Mouse (Mus musculus): Measurements from ENCODE around the gene Arcn1. TPM values are rescaled to one million over a fixed set of nuclear protein-coding genes. Genes with fewer than 3 reads are reported as not detected.

The Arcn1 gene
- polyA plus RNA-seq, 1 experiment from 2014 or later: 135 TPM

DNA sequence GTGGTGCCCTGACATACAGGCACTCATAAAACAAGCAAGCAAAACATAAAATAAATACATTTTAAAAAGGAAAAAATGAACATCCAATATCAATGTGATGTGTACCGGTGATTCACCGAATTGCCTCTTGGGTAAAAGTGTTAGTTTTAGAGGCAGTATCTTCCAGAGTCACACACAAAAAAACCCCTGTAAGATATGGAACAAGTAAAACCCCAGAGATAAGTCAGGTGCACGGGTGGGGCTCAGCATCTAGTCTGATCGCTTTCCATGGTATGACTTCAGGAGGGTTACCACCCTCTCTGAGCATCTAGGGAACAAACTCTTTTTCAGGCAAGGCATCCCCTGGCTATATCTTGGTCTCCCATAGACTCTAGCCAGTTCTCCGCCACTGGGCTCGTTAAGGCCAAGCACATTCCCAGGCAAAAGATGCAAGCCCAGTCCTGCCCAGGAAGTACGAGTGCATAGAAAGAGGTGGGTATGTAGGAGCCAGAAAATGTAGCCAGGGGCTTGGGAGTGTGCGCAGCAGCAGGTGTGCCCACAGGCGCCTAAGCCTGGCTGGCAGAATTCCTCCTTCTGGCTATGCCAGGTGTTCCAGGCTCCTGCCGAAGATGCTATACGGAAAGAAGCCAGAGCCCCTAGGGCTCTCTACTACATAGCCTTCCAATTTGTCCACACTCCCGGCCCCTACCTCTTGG lies 48.6 kb downstream of the Arcn1 start:
- peaks cover 22% of the 10 kb centered on the region; the same call in 1 of the 2 replicates for H3K36me3 ChIP-seq (ENCODE audit: insufficient read depth, low read length)
- no peak for ATAC-seq (replicated peaks; ENCODE audit: low FRiP score, low read depth)
- peaks cover 16% of the 10 kb centered on the region for H3K4me1 ChIP-seq (replicated peaks; ENCODE audit: insufficient read depth, low read length)
- no peak overlapping the region for H3K4me2 ChIP-seq (ENCODE audit: low read length)
- 87% methylated on average over 12 of the region's 12 CpGs for WGBS
- H3K9ac ChIP-seq (ENCODE audit: low read depth, low read length): no peak overlapping the region
- H3K4me3 ChIP-seq (replicated peaks; ENCODE audit: low read depth, low read length): no peak overlapping the region
- DNase-seq (ENCODE audit: low spot score): no peak
- TF ChIP-seq CTCF (IDR thresholded peaks at IDR 0.05; ENCODE audit: low read depth): no peak
- no peaks in the 10 kb centered on the region for H3K27me3 ChIP-seq (ENCODE audit: insufficient read depth, low read length)
- H3K27ac ChIP-seq: no peak overlapping the region
- no peaks in the 10 kb centered on the region for H3K9me3 ChIP-seq (replicated peaks; ENCODE audit: low read length)

DNA sequence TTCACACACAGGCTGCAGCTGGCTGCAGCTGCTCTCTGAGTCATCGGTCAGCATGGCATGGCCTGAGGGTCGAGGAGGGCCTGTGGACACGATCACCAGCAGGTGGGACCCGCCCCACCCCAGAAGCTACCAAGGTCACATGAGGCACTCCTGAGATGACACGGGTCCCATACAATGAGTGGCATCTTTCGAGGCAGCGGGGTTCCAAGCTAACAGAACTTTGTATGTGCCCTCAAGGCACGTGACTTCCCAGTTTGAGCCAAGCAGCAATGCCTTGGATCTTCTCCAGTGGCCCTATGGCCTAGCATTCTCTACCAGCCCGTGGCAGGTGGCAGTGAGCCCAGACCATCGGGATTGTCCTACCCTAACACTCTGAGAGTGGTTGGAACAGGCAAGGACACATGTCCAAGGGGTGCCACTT lies 49.8 kb downstream of the Arcn1 start:
- Histone ChIP-seq H3K36me3 (ENCODE audit: insufficient read depth, low read length) (peaks cover 29% of the 10 kb centered on the region; the same call in 1 of the 2 replicates), H3K4me1 (replicated peaks; ENCODE audit: insufficient read depth, low read length) (peaks cover 16% of the 10 kb centered on the region; the same call in 1 of the 2 replicates), H3K27ac (no peak overlapping the region), H3K9ac (ENCODE audit: low read depth, low read length) (no peak overlapping the region), H3K9me3 (replicated peaks; ENCODE audit: low read length) (no peaks in the 10 kb centered on the region), H3K4me2 (ENCODE audit: low read length) (no peak overlapping the region), H3K27me3 (ENCODE audit: insufficient read depth, low read length) (no peaks in the 10 kb centered on the region), H3K4me3 (replicated peaks; ENCODE audit: low read depth, low read length) (no peak overlapping the region)
- DNase-seq (ENCODE audit: low spot score): no peak
- no peak for ATAC-seq (replicated peaks; ENCODE audit: low FRiP score, low read depth)
- WGBS: 89% methylated on average over 10 of the region's 10 CpGs
- no peak for TF ChIP-seq CTCF (IDR thresholded peaks at IDR 0.05; ENCODE audit: low read depth)

DNA sequence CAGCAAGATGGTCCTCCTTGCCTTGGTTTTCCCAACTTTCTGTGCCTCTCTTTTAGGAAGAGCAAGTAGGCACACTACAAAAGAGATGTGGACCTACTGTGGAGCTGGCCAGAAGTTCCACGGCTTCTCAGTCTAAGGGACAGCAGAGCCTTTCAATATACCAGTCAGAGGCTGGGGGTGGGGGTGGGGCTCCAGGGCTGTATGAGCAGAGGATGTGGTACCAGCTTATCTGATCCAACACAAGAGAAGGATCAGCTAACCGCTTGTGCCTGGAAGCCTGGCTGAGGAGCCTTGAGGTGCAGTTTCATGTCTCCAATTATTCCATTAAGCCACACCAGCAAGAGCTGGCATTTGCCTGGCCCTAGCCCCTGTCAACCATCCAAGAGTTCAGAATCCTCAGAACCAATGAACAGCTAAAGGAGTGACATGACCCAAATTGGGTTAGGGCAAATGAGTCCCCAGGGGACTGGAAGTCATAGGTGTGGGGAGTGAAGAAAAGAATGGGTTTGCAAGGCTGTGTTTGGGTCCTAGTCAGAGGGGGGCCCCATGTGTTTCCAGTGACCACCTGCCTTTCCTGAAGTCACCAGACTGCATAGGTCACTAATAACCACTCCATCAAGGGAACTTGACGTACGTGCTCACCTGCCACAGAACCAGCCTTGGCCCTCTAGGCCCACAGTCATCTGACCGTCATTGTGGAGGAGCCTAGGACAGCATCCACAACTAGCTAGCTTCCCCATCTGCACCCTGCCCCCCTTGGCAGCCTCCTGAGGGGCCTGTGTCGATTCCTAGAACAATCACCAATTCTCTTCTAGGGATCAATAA lies 50.4 kb downstream of the Arcn1 start:
- TF ChIP-seq CTCF (IDR thresholded peaks at IDR 0.05; ENCODE audit: low read depth): no peak
- Histone ChIP-seq H3K36me3 (ENCODE audit: insufficient read depth, low read length) (peaks cover 31% of the 10 kb centered on the region; the same call in 1 of the 2 replicates), H3K4me1 (replicated peaks; ENCODE audit: insufficient read depth, low read length) (peaks cover 16% of the 10 kb centered on the region; the same call in 1 of the 2 replicates), H3K9ac (ENCODE audit: low read depth, low read length) (no peak overlapping the region), H3K27ac (no peak overlapping the region), H3K4me2 (ENCODE audit: low read length) (no peak overlapping the region), H3K27me3 (ENCODE audit: insufficient read depth, low read length) (no peaks in the 10 kb centered on the region), H3K4me3 (replicated peaks; ENCODE audit: low read depth, low read length) (no peak overlapping the region), H3K9me3 (replicated peaks; ENCODE audit: low read length) (no peaks in the 10 kb centered on the region)
- DNase-seq (ENCODE audit: low spot score): no peak
- WGBS: 87% methylated on average over 6 of the region's 6 CpGs
- ATAC-seq (replicated peaks; ENCODE audit: low FRiP score, low read depth): no peak

DNA sequence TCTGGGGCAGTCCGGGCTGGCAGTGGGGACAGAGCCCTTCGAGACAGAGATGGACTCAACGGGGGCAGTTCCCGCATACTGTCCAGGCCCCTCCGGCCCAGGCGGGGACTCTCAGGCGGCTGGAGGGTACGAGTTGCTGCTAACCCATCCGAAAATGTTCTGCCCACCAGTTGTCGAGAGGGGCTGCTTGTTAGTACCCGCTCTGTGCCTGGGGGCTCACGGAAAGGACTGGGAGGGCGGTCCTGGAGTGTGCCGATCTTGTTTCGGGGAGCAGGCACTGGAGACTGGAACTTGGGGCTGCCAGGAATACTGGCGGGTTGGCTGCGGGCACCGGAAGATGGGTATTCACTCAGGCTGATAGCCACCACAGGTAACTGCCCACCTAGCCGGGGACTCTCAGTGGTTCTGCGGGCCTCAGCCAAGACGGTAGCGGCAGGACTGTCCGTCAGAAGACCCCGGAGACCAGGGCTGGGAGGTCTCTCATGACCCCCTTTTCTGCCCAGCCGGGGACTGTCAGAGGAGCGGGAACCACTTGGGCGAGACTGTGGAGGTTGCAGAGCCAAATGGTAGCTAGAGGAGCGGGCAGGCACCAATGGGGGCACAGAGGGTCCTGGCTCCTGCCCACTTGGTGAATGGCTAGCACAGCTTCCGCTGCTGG lies 51.8 kb downstream of the Arcn1 start:
- no peak for TF ChIP-seq CTCF (IDR thresholded peaks at IDR 0.05; ENCODE audit: low read depth)
- WGBS: 93% methylated on average over 29 of the region's 29 CpGs
- Histone ChIP-seq H3K9me3 (replicated peaks; ENCODE audit: low read length) (no peaks in the 10 kb centered on the region), H3K27ac (no peak overlapping the region), H3K4me3 (replicated peaks; ENCODE audit: low read depth, low read length) (no peak overlapping the region), H3K27me3 (ENCODE audit: insufficient read depth, low read length) (no peaks in the 10 kb centered on the region), H3K4me1 (replicated peaks; ENCODE audit: insufficient read depth, low read length) (peaks cover 9% of the 10 kb centered on the region; the same call in 1 of the 2 replicates), H3K9ac (ENCODE audit: low read depth, low read length) (no peak overlapping the region), H3K36me3 (ENCODE audit: insufficient read depth, low read length) (peaks cover 35% of the 10 kb centered on the region; the same call in 1 of the 2 replicates), H3K4me2 (ENCODE audit: low read length) (no peak overlapping the region)
- DNase-seq (ENCODE audit: low spot score) (no peak), ATAC-seq (replicated peaks; ENCODE audit: low FRiP score, low read depth) (no peak)

DNA sequence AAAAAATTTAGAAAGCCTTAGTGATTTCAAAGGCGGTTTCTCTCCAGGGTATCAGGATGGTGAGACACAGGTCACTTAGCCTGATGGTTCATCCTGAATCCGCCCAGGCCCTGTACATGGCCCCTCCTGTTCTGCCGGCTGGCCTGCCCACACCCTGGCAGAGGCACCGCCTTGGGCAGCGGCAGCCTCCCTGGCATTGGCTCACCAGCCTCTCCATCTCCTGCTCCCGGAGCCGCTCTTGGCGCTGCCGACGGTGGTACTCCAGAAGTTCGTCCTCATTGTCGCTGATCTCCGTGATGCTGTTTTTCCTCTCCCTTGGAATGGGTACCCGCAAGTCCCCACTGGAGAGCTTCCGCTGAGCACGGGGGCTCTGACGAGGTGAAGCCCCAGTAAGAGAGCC lies 52.5 kb downstream of the Arcn1 start:
- Histone ChIP-seq H3K4me2 (ENCODE audit: low read length) (no peak overlapping the region), H3K27me3 (ENCODE audit: insufficient read depth, low read length) (no peaks in the 10 kb centered on the region), H3K9ac (ENCODE audit: low read depth, low read length) (no peak overlapping the region), H3K4me1 (replicated peaks; ENCODE audit: insufficient read depth, low read length) (peaks cover 1% of the 10 kb centered on the region; the same call in 1 of the 2 replicates), H3K27ac (no peak overlapping the region), H3K36me3 (ENCODE audit: insufficient read depth, low read length) (peaks cover 41% of the 10 kb centered on the region; the same call in 1 of the 2 replicates), H3K9me3 (replicated peaks; ENCODE audit: low read length) (no peaks in the 10 kb centered on the region), H3K4me3 (replicated peaks; ENCODE audit: low read depth, low read length) (no peak overlapping the region)
- 90% methylated on average over 17 of the region's 17 CpGs for WGBS
- DNase-seq (ENCODE audit: low spot score) (no peak), ATAC-seq (replicated peaks; ENCODE audit: low FRiP score, low read depth) (no peak)
- TF ChIP-seq CTCF (IDR thresholded peaks at IDR 0.05; ENCODE audit: low read depth): no peak

DNA sequence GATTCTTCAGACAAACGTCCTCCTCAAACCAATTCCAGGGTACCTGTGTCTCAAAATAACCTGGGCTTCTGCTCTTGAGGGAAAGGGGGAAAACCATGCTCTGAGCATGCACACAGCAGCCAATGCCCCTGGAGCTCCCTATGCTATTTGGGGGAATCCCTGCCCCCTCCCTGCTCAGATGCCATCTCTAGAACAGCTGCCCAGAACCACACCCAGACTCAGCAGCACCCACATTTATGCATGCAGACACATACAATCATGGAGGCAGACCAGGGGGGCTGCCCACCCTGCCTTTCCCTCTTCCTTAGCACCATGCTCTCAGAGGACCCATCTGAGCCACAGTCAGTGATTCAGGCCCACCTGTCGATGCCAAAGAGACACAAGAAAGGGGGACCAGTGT lies 54.1 kb downstream of the Arcn1 start:
- Histone ChIP-seq H3K36me3 (ENCODE audit: insufficient read depth, low read length) (peaks cover 41% of the 10 kb centered on the region; the same call in 1 of the 2 replicates), H3K4me3 (replicated peaks; ENCODE audit: low read depth, low read length) (no peak overlapping the region), H3K27ac (no peak overlapping the region), H3K27me3 (ENCODE audit: insufficient read depth, low read length) (no peaks in the 10 kb centered on the region), H3K9ac (ENCODE audit: low read depth, low read length) (no peak overlapping the region), H3K4me1 (replicated peaks; ENCODE audit: insufficient read depth, low read length) (0 out of 2 replicates have a peak, but pooled peaks cover 4% of the 10 kb centered on the region), H3K4me2 (ENCODE audit: low read length) (no peak overlapping the region), H3K9me3 (replicated peaks; ENCODE audit: low read length) (no peaks in the 10 kb centered on the region)
- DNase-seq (ENCODE audit: low spot score) (no peak), ATAC-seq (replicated peaks; ENCODE audit: low FRiP score, low read depth) (no peak)
- WGBS: 68% methylated on average over 2 of the region's 2 CpGs
- TF ChIP-seq CTCF (IDR thresholded peaks at IDR 0.05; ENCODE audit: low read depth): no peak

All from kidney, postnatal 0 days (tissue).